Mouse (Mus musculus): Measurements from ENCODE around the gene Calm1.
"Not testable (repeated sequence)": the region's sequence is repeated elsewhere in the genome, so short reads cannot be mapped to it uniquely, and the experiment has no call there.

The Calm1 gene

GRCm38 (mm10) chr12:100198967-100199660 is at the start of gene Calm1:
TSS of gene Calm1 (plus strand) at chr12:100199435.
- peak; percentile 93 to 97 for DNase-seq (ENCODE audit: low spot score in 2 of 2)

- no peak for DNase-seq (ENCODE audit: low spot score in 2 of 2)
Measured at GRCm38 (mm10) chr12:100152466-100152865, 46.8 kb upstream of the Calm1 start.

- DNase-seq (ENCODE audit: low spot score in 2 of 2), result peak; percentile 88
Measured at GRCm38 (mm10) chr12:100159261-100159975, 39.8 kb upstream of the Calm1 start, which contains the start of gene Nrde2. TSS of gene Nrde2 (minus strand) at chr12:100159653.

GRCm38 (mm10) chr12:100164991-100165500 is 34.2 kb upstream of the Calm1 start:
- no peak for DNase-seq (ENCODE audit: low spot score in 2 of 2)

- peak; percentile 15 to 42 for DNase-seq (ENCODE audit: low spot score in 2 of 2)
Measured at GRCm38 (mm10) chr12:100166177-100166576, 33.1 kb upstream of the Calm1 start.

GRCm38 (mm10) chr12:100166939-100167338 is 32.3 kb upstream of the Calm1 start:
- DNase-seq (ENCODE audit: low spot score in 2 of 2), result no peak

- no peak for DNase-seq (ENCODE audit: low spot score in 2 of 2)
Measured at GRCm38 (mm10) chr12:100167502-100167901, 31.7 kb upstream of the Calm1 start.

GRCm38 (mm10) chr12:100167931-100168871 is 31.0 kb upstream of the Calm1 start:
- DNase-seq (ENCODE audit: low spot score in 2 of 2), result peak; percentile 9 to 31

- no peak for DNase-seq (ENCODE audit: low spot score in 2 of 2)
Measured at GRCm38 (mm10) chr12:100172481-100172880, 26.8 kb upstream of the Calm1 start.

- DNase-seq (ENCODE audit: low spot score in 2 of 2), result no peak
Measured at GRCm38 (mm10) chr12:100176469-100177056, 22.7 kb upstream of the Calm1 start.

GRCm38 (mm10) chr12:100178898-100179440 is 20.3 kb upstream of the Calm1 start:
- DNase-seq (ENCODE audit: low spot score in 2 of 2), result no peak

- no peak for DNase-seq (ENCODE audit: low spot score in 2 of 2)
Measured at GRCm38 (mm10) chr12:100180802-100181201, 18.4 kb upstream of the Calm1 start.

GRCm38 (mm10) chr12:100182676-100183075 is 16.6 kb upstream of the Calm1 start:
- no peak for DNase-seq (ENCODE audit: low spot score in 2 of 2)

- no peak for DNase-seq (ENCODE audit: low spot score in 2 of 2)
Measured at GRCm38 (mm10) chr12:100183970-100184369, 15.3 kb upstream of the Calm1 start.

GRCm38 (mm10) chr12:100184976-100185375 is 14.3 kb upstream of the Calm1 start:
- DNase-seq (ENCODE audit: low spot score in 2 of 2), result not testable (repeated sequence)

GRCm38 (mm10) chr12:100185897-100186296 is 13.3 kb upstream of the Calm1 start:
- no peak for DNase-seq (ENCODE audit: low spot score in 2 of 2)

- no peak for DNase-seq (ENCODE audit: low spot score in 2 of 2)
Measured at GRCm38 (mm10) chr12:100186376-100186775, 12.9 kb upstream of the Calm1 start.

GRCm38 (mm10) chr12:100187013-100187755 is 12.1 kb upstream of the Calm1 start:
- peak; percentile 97 to 99 for DNase-seq (ENCODE audit: low spot score in 2 of 2)

GRCm38 (mm10) chr12:100187756-100188430 is 11.3 kb upstream of the Calm1 start:
- DNase-seq (ENCODE audit: low spot score in 2 of 2), result peak; percentile 10 to 35

GRCm38 (mm10) chr12:100190802-100191201 is 8.4 kb upstream of the Calm1 start:
- DNase-seq (ENCODE audit: low spot score in 2 of 2), result no peak

Data from thymus, postnatal 10 days (tissue).